Mouse (Mus musculus): Measurements from ENCODE around the gene Gng13.

GRCm38 (mm10) chr17:25765886-25766285 lies 48.9 kb downstream of the Gng13 start:
- TF ChIP-seq CTCF (IDR thresholded peaks at IDR 0.05) (no peak), EP300 (IDR thresholded peaks at IDR 0.05; ENCODE audit: insufficient read depth, low read depth, low read length) (no peak), POLR2A (IDR thresholded peaks at IDR 0.05; ENCODE audit: insufficient read depth, low read depth, low read length) (no peak)
